ENCODE assay signal across 19 mouse cellular contexts in the genomic region with DNA sequence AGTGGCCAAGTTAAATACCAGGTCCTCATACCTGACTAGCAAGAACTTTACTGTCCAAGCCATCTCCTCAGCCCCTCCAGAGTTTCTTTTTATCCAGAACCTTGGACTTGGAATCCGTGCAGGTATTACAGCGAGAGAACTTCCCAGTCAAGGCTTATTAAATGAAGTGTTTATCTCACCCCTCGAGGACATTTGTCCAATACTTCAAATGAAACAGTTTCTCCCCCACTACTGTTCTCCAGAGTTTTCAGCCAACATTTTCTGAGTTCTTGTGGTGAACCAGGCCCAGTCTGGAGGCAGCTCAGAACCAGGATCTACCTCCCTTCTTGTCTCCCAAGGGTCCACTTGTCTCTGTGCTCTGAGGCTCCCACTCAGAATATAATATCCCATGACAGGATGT. TPM values are rescaled to one million over a fixed set of nuclear protein-coding genes. Genes with fewer than 3 reads are reported as not detected.
DNase-seq lines count a peak whose midpoint lies in the region; ATAC-seq and TF ChIP-seq lines count a peak whose summit lies in the region.
"Had no signal": no experiment of that assay in that cellular context is flagged by ENCODE, and none has a peak within 500 bp of the region (broad histone marks: within the 10 kb centered on the region; RNA-seq: fewer than 3 reads in every experiment).

No protein-coding gene starts in this region.

- H3K9me3 ChIP-seq in heart, embryonic 15.5 days (replicated peaks): no peaks in the 10 kb centered on the region
- H3K9me3 ChIP-seq in lung, embryonic 16.5 days (ENCODE audit: control insufficient read depth, low read length): no peaks in the 10 kb centered on the region
- H3K9me3 ChIP-seq: forebrain, embryonic 10.5 days; forebrain, embryonic 13.5 days; hindbrain, embryonic 12.5 days; hindbrain, embryonic 15.5 days had no signal

- no peak for ATAC-seq in heart, embryonic 15.5 days (replicated peaks; ENCODE audit: insufficient number of reproducible peaks, insufficient read depth, low FRiP score, low read depth)
- ATAC-seq in lung, embryonic 16.5 days (ENCODE audit: low read depth): no peak
- ATAC-seq: activated CD4-positive, CD25-positive, alpha-beta regulatory T cell, adult 4 months; forebrain, embryonic 13.5 days; forebrain, embryonic 16.5 days had no signal

- H3K27ac ChIP-seq in gastrocnemius, adult 2 months: peak overlapping the region; percentile 81
- peak overlapping the region; percentile 19; the same call in 1 of the 2 replicates for H3K27ac ChIP-seq in heart, embryonic 15.5 days
- peak overlapping the region; percentile 88 for H3K27ac ChIP-seq in lung, embryonic 16.5 days (ENCODE audit: low read length)
- H3K27ac ChIP-seq: forebrain, embryonic 10.5 days; forebrain, embryonic 13.5 days; hindbrain, embryonic 12.5 days; hindbrain, embryonic 15.5 days had no signal

- WGBS in heart, embryonic 15.5 days: 71% methylated on average over 3 of the region's 3 CpGs
- 47% methylated on average over 3 of the region's 3 CpGs for WGBS in lung, embryonic 16.5 days

- H3K4me2 ChIP-seq in heart, embryonic 15.5 days: no peak overlapping the region
- H3K4me2 ChIP-seq in lung, embryonic 16.5 days (ENCODE audit: low read depth, low read length): no peak overlapping the region
- H3K4me2 ChIP-seq: forebrain, embryonic 13.5 days; hindbrain, embryonic 12.5 days; hindbrain, embryonic 15.5 days had no signal

- intact Hi-C loops in gastrocnemius, adult 2 months (cut with DNase I): loop anchor here (2.0 kb wide), 1 partner anchor 20 kb away; no protein-coding TSS in a partner anchor
- intact Hi-C loops in gastrocnemius, postnatal 14 days (cut with DNase I; ENCODE audit: low total_unique reads): no loop called here

- H3K36me3 ChIP-seq in heart, embryonic 15.5 days: no peaks in the 10 kb centered on the region
- no peaks in the 10 kb centered on the region for H3K36me3 ChIP-seq in lung, embryonic 16.5 days (ENCODE audit: control insufficient read depth, insufficient read depth, low read length)
- H3K36me3 ChIP-seq: forebrain, embryonic 10.5 days; hindbrain, embryonic 12.5 days; hindbrain, embryonic 15.5 days had no signal

- H3K9ac ChIP-seq in heart, embryonic 15.5 days: no peak overlapping the region
- H3K9ac ChIP-seq in lung, embryonic 16.5 days (ENCODE audit: low read length): no peak overlapping the region
- H3K9ac ChIP-seq: forebrain, embryonic 13.5 days; hindbrain, embryonic 12.5 days; hindbrain, embryonic 15.5 days had no signal

- no peaks in the 10 kb centered on the region for H3K27me3 ChIP-seq in heart, embryonic 15.5 days
- no peaks in the 10 kb centered on the region for H3K27me3 ChIP-seq in lung, embryonic 16.5 days (ENCODE audit: control insufficient read depth, insufficient read depth, low read depth, low read length)
- H3K27me3 ChIP-seq: forebrain, embryonic 13.5 days; hindbrain, embryonic 12.5 days; hindbrain, embryonic 15.5 days had no signal

- H3K4me1 ChIP-seq in heart, embryonic 15.5 days (replicated peaks): peaks cover 55% of the 10 kb centered on the region
- H3K4me1 ChIP-seq in lung, embryonic 16.5 days (replicated peaks; ENCODE audit: control insufficient read depth, insufficient read depth, low read length): peaks cover 10% of the 10 kb centered on the region
- H3K4me1 ChIP-seq: hindbrain, embryonic 12.5 days; hindbrain, embryonic 15.5 days had no signal

- no peak overlapping the region for H3K4me3 ChIP-seq in gastrocnemius, adult 2 months
- no peak overlapping the region for H3K4me3 ChIP-seq in heart, embryonic 15.5 days
- H3K4me3 ChIP-seq in lung, embryonic 16.5 days (ENCODE audit: low read length): no peak overlapping the region
- H3K4me3 ChIP-seq: forebrain, embryonic 10.5 days; forebrain, embryonic 13.5 days; hindbrain, embryonic 12.5 days; hindbrain, embryonic 15.5 days had no signal

- DNase-seq in gastrocnemius, adult 2 months: no peak
- DNase-seq in gastrocnemius, postnatal 14 days: no peak
- no peak for DNase-seq in heart, adult 18-20 months
- no peak for DNase-seq in lung, postnatal 4 days
- peak; percentile 50 for DNase-seq in lung, postnatal 36 days
- DNase-seq: adrenal gland, adult 8-10 months; adrenal gland, postnatal 25 days; cerebellum, adult 11-12 months; cerebellum, adult 9-10 months; cerebellum, postnatal 14 days; gastrocnemius, postnatal 25 days had no signal

- TF ChIP-seq CTCF in gastrocnemius, adult 2 months (IDR thresholded peaks at IDR 0.05): no peak

RNA-seq across cellular contexts. Expression of a gene that starts 43.5 kb away (rescaled TPM):
- 100 to 1,000 TPM; 236 to 397 TPM for total RNA-seq in gastrocnemius, adult 2 months (2021)
- 100 to 1,000 TPM; 209 to 220 TPM for total RNA-seq in gastrocnemius, postnatal 14 days (2021)
- 34.3 and 43.3 TPM in 2 replicates for polyA plus RNA-seq in heart, embryonic 15.5 days (2015; fragmentation: Nextera tagmentation; extraction: Ambion mirVana)
- total RNA-seq in heart, adult 18-20 months (2021): 100 to 1,000 TPM; 490 to 493 TPM
- polyA plus RNA-seq in lung, embryonic 16.5 days (2015; fragmentation: Nextera tagmentation; extraction: Ambion mirVana): 34.5 and 37.0 TPM in 2 replicates

Comparison
In these comparisons a context has a peak if more than half of its experiments do, and no peak if none do; other contexts are left out.
1. H3K27ac ChIP-seq: peak in every context shown above with its lines; median percentile 88 in lung, embryonic 16.5 days; 81 in gastrocnemius, adult 2 months; 19 in heart, embryonic 15.5 days.